Mouse (Mus musculus) liver, embryonic 15.5 days (tissue): ENCODE measurements around the gene Cldn4. TPM values are rescaled to one million over a fixed set of nuclear protein-coding genes. Genes with fewer than 3 reads are reported as not detected.

ENCODE experiments used
- ATAC-seq: fragments of 200-750 bp; cut with Nextera tagmentation; 2 replicates; pipeline ENCODE4 v1.8.0; 2017; ENCODE audit warnings: moderate number of reproducible peaks, mild to moderate bottlenecking, moderate library complexity; ENCODE audit not compliant: insufficient read depth
- H3K27ac ChIP-seq: fragments of 300-500 bp; sonication (generic); replicated peaks from 2 replicates; pipeline ENCODE4 v1.5.1; 2015; ENCODE audit warnings: mild to moderate bottlenecking, inconsistent platforms
- H3K27me3 ChIP-seq: fragments of 300-500 bp; sonication (generic); 2 replicates; pipeline ENCODE4 v1.6.1; 2015; ENCODE audit warnings: mild to moderate bottlenecking, inconsistent platforms
- H3K36me3 ChIP-seq: fragments of 300-500 bp; sonication (generic); replicated peaks from 2 replicates; pipeline ENCODE4 v1.6.1; 2015; ENCODE audit warnings: moderate library complexity, mild to moderate bottlenecking, inconsistent platforms
- H3K4me1 ChIP-seq: fragments of 300-500 bp; sonication (generic); replicated peaks from 2 replicates; pipeline ENCODE4 v1.6.1; 2015; ENCODE audit warnings: inconsistent platforms
- H3K4me2 ChIP-seq: fragments of 300-500 bp; sonication (generic); 2 replicates; pipeline ENCODE4 v1.6.1; 2015; ENCODE audit warnings: moderate library complexity, mild to moderate bottlenecking, inconsistent platforms
- H3K4me3 ChIP-seq: fragments of 300-500 bp; sonication (generic); replicated peaks from 2 replicates; pipeline ENCODE4 v1.5.1; 2015; ENCODE audit warnings: mild to moderate bottlenecking, inconsistent platforms
- H3K9ac ChIP-seq: fragments of 300-500 bp; sonication (generic); 2 replicates; pipeline ENCODE4 v1.6.1; 2015; ENCODE audit warnings: moderate library complexity, mild to moderate bottlenecking, inconsistent platforms
- H3K9me3 ChIP-seq: fragments of 300-500 bp; sonication (generic); replicated peaks from 2 replicates; pipeline ENCODE4 v1.6.1; 2016; ENCODE audit warnings: inconsistent platforms
- WGBS: fragments of 180-500 bp; shearing (Covaris S2); methylation state at CpG from one replicate; pipeline ENCODE4 v1.1.7; 2015; ENCODE audit warnings: mixed read lengths; ENCODE audit not compliant: insufficient replicate concordance; 5-methylcytosine and 5-hydroxymethylcytosine counted together
- polyA plus RNA-seq: library from polyadenylated mRNA; unstranded; fragments of >200 nt; fragmentation: Nextera tagmentation; extraction: Ambion mirVana; gene quantifications from 2 replicates; pipeline ENCODE4 v1.2.1, GENCODE M21; 2015

The Cldn4 gene
- polyA plus RNA-seq, 1 experiment from 2014 or later: 0.18 TPM

- Histone ChIP-seq H3K9me3 (no peaks in the 10 kb centered on the region), H3K27ac (peak overlapping the region; percentile 98), H3K27me3 (no peaks in the 10 kb centered on the region), H3K4me3 (peak overlapping the region; percentile 76), H3K4me1 (peaks cover 61% of the 10 kb centered on the region), H3K36me3 (peaks cover 13% of the 10 kb centered on the region), H3K9ac (peak overlapping the region; percentile 84), H3K4me2 (peak overlapping the region; percentile 79)
- WGBS: 20% methylated on average over 3 of the region's 3 CpGs
- peak; percentile 51 for ATAC-seq
Measured at GRCm38 (mm10) chr5:134913352-134913751, 33.4 kb downstream of the Cldn4 start.

GRCm38 (mm10) chr5:134911901-134912300 is 34.8 kb downstream of the Cldn4 start:
- Histone ChIP-seq H3K4me1 (peaks cover 52% of the 10 kb centered on the region), H3K9ac (no peak overlapping the region), H3K4me3 (peak overlapping the region; percentile 76), H3K9me3 (no peaks in the 10 kb centered on the region), H3K27ac (peak overlapping the region; percentile 63), H3K36me3 (peaks cover 13% of the 10 kb centered on the region), H3K4me2 (peak overlapping the region; percentile 79), H3K27me3 (no peaks in the 10 kb centered on the region)
- ATAC-seq: no peak
- 86% methylated on average over 2 of the region's 2 CpGs for WGBS

- ATAC-seq: peak; percentile 83
- Histone ChIP-seq H3K9me3 (no peaks in the 10 kb centered on the region), H3K27ac (no peak overlapping the region), H3K4me3 (no peak overlapping the region), H3K9ac (no peak overlapping the region), H3K36me3 (peaks cover 9% of the 10 kb centered on the region; the same call in 1 of the 2 replicates), H3K4me2 (no peak overlapping the region), H3K27me3 (no peaks in the 10 kb centered on the region), H3K4me1 (peaks cover 37% of the 10 kb centered on the region)
- under 1% methylated on average over 13 of the region's 13 CpGs for WGBS
Measured at GRCm38 (mm10) chr5:134907135-134907534, 39.6 kb downstream of the Cldn4 start.

- no peak within 1 kb of the TSS for H3K4me2 ChIP-seq
- no peak within 1 kb of the TSS for H3K27ac ChIP-seq
- H3K9me3 ChIP-seq: no peaks in the 10 kb centered on the region
- 80% methylated on average over 6 of the region's 6 CpGs for WGBS
- 0 out of 2 replicates have a peak, but pooled peaks cover 5% of the 10 kb centered on the region for H3K36me3 ChIP-seq
- H3K9ac ChIP-seq: no peak within 1 kb of the TSS
- ATAC-seq: no peak
- H3K4me3 ChIP-seq: no peak within 1 kb of the TSS
- no peaks in the 10 kb centered on the region for H3K27me3 ChIP-seq
- peaks cover 32% of the 10 kb centered on the region for H3K4me1 ChIP-seq
Measured at GRCm38 (mm10) chr5:134906633-134907032, 40.1 kb downstream of the Cldn4 start, which contains the start of gene Tmem270. Tmem270 (minus strand) TSS chr5:134906733.

- H3K36me3 ChIP-seq: no peaks in the 10 kb centered on the region
- H3K4me3 ChIP-seq: no peak overlapping the region
- H3K27me3 ChIP-seq: no peaks in the 10 kb centered on the region
- no peak overlapping the region for H3K9ac ChIP-seq
- H3K4me1 ChIP-seq: peaks cover 3% of the 10 kb centered on the region; the same call in 1 of the 2 replicates
- no peaks in the 10 kb centered on the region for H3K9me3 ChIP-seq
- H3K27ac ChIP-seq: no peak overlapping the region
- no peak overlapping the region for H3K4me2 ChIP-seq
- 47% methylated on average over 8 of the region's 8 CpGs for WGBS
- ATAC-seq: no peak
Measured at GRCm38 (mm10) chr5:134901644-134902027, 45.1 kb downstream of the Cldn4 start.

GRCm38 (mm10) chr5:134901012-134901643 is 45.6 kb downstream of the Cldn4 start:
- no peak overlapping the region for H3K27ac ChIP-seq
- no peaks in the 10 kb centered on the region for H3K36me3 ChIP-seq
- H3K27me3 ChIP-seq: no peaks in the 10 kb centered on the region
- no peaks in the 10 kb centered on the region for H3K4me1 ChIP-seq
- no peak overlapping the region for H3K4me2 ChIP-seq
- H3K9me3 ChIP-seq: no peaks in the 10 kb centered on the region
- no peak overlapping the region for H3K9ac ChIP-seq
- WGBS: 39% methylated on average over 12 of the region's 12 CpGs
- no peak for ATAC-seq
- no peak overlapping the region for H3K4me3 ChIP-seq

GRCm38 (mm10) chr5:134897596-134897995 is 49.1 kb downstream of the Cldn4 start:
- no peaks in the 10 kb centered on the region for H3K4me1 ChIP-seq
- H3K9ac ChIP-seq: no peak overlapping the region
- no peak overlapping the region for H3K4me2 ChIP-seq
- H3K27ac ChIP-seq: no peak overlapping the region
- no peak overlapping the region for H3K4me3 ChIP-seq
- WGBS: 74% methylated on average over 17 of the region's 17 CpGs
- no peaks in the 10 kb centered on the region for H3K9me3 ChIP-seq
- no peaks in the 10 kb centered on the region for H3K36me3 ChIP-seq
- H3K27me3 ChIP-seq: no peaks in the 10 kb centered on the region
- no peak for ATAC-seq

GRCm38 (mm10) chr5:134896965-134897364 is 49.8 kb downstream of the Cldn4 start:
- Histone ChIP-seq H3K4me3 (no peak overlapping the region), H3K36me3 (no peaks in the 10 kb centered on the region), H3K27ac (no peak overlapping the region), H3K9ac (no peak overlapping the region), H3K4me2 (no peak overlapping the region), H3K9me3 (no peaks in the 10 kb centered on the region), H3K27me3 (no peaks in the 10 kb centered on the region), H3K4me1 (no peaks in the 10 kb centered on the region)
- WGBS: 65% methylated on average over 8 of the region's 8 CpGs
- ATAC-seq: no peak

GRCm38 (mm10) chr5:134895291-134895690 is 51.4 kb downstream of the Cldn4 start:
- Histone ChIP-seq H3K4me3 (no peak overlapping the region), H3K27me3 (no peaks in the 10 kb centered on the region), H3K27ac (no peak overlapping the region), H3K9ac (no peak overlapping the region), H3K4me2 (no peak overlapping the region), H3K36me3 (no peaks in the 10 kb centered on the region), H3K9me3 (no peaks in the 10 kb centered on the region), H3K4me1 (no peaks in the 10 kb centered on the region)
- WGBS: 76% methylated on average over 8 of the region's 8 CpGs
- ATAC-seq: no peak

Other genes starting within 250 kb of the Cldn4 start
- gene Eln, start 199.6 kb downstream of the Cldn4 start, polyA plus RNA-seq: 5.0 and 6.6 TPM in 2 replicates
- gene Tmem270, start 40.2 kb downstream of the Cldn4 start, polyA plus RNA-seq: 0.13 TPM in 1 of 2 replicates, not detected in the other
- 278 and 316 TPM in 2 replicates for gene Cldn13, start 31.4 kb downstream of the Cldn4 start, polyA plus RNA-seq
- gene Mettl27, start 14.6 kb downstream of the Cldn4 start, polyA plus RNA-seq: 17.2 and 21.3 TPM in 2 replicates
- 1.2 and 2.1 TPM in 2 replicates for gene Cldn3, start 39.3 kb upstream of the Cldn4 start, polyA plus RNA-seq
- gene Abhd11, start 62.2 kb upstream of the Cldn4 start, polyA plus RNA-seq: 26.6 and 27.1 TPM in 2 replicates
- 1.1 and 1.3 TPM in 2 replicates for gene Stx1a, start 76.5 kb upstream of the Cldn4 start, polyA plus RNA-seq
- gene Dnajc30, start 117.3 kb upstream of the Cldn4 start, polyA plus RNA-seq: 14.3 and 14.9 TPM in 2 replicates
- 52.7 and 56.4 TPM in 2 replicates for gene Bud23, start 118.0 kb upstream of the Cldn4 start, polyA plus RNA-seq
- gene Vps37d, start 131.3 kb upstream of the Cldn4 start, polyA plus RNA-seq: 0.13 and 0.30 TPM in 2 replicates
- 9.6 and 11.9 TPM in 2 replicates for gene Mlxipl, start 143.0 kb upstream of the Cldn4 start, polyA plus RNA-seq
- gene Tbl2, start 202.7 kb upstream of the Cldn4 start, polyA plus RNA-seq: 11.7 and 12.2 TPM in 2 replicates
- gene Bcl7b, start 221.3 kb upstream of the Cldn4 start, polyA plus RNA-seq: 26.2 and 27.7 TPM in 2 replicates
- 18.2 and 20.1 TPM in 2 replicates for gene Baz1b, start 240.3 kb upstream of the Cldn4 start, polyA plus RNA-seq